Mouse (Mus musculus) testis, adult 2 months (tissue): Measurements from ENCODE around the gene Vwa1.

Experiments
- CTCF ChIP-seq: fragments of 200-500 bp; IDR thresholded peaks from 2 replicates; pipeline ENCODE4 v1.5.1; 2012; ENCODE audit warnings: low read depth, mild to moderate bottlenecking, inconsistent platforms, low read length, moderate library complexity; ENCODE audit not compliant: control insufficient read depth, insufficient read depth, insufficient replicate concordance
- POLR2A ChIP-seq: fragments of 200-500 bp; IDR thresholded peaks from 2 replicates; pipeline ENCODE4 v1.6.1; 2012; ENCODE audit warnings: low read depth, mild to moderate bottlenecking, inconsistent platforms, low read length, moderate library complexity; ENCODE audit not compliant: control insufficient read depth

DNA sequence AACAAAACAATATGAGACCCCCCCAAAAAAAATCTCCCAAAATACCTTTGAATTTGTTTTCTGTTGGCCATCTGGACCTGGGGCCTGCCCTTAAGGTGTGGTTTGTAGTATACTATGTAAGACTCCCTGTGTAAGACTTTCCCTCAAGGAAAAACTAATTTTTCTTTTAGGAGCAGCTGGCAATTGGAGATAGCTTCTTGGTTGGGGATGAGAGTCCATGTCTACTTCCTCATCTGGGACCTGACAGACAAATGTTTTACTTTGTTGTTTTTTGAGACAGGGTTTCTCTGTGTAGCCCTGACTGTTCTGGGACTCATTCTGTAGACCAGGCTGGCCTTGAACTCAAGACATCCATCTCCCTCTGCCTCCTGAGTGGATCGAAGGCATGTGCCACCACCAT lies 27.6 kb upstream of the Vwa1 start:
- no peak for TF ChIP-seq CTCF
- no peak for TF ChIP-seq POLR2A
